Mouse (Mus musculus): ENCODE results near the gene Ethe1. TPM values are rescaled to one million over a fixed set of nuclear protein-coding genes. Genes with fewer than 3 reads are reported as not detected.

The Ethe1 gene
- polyA plus RNA-seq (2017; shearing (Covaris generic)): 10 to 100 TPM; 13.1 to 17.7 (median 17.6) TPM

DNA sequence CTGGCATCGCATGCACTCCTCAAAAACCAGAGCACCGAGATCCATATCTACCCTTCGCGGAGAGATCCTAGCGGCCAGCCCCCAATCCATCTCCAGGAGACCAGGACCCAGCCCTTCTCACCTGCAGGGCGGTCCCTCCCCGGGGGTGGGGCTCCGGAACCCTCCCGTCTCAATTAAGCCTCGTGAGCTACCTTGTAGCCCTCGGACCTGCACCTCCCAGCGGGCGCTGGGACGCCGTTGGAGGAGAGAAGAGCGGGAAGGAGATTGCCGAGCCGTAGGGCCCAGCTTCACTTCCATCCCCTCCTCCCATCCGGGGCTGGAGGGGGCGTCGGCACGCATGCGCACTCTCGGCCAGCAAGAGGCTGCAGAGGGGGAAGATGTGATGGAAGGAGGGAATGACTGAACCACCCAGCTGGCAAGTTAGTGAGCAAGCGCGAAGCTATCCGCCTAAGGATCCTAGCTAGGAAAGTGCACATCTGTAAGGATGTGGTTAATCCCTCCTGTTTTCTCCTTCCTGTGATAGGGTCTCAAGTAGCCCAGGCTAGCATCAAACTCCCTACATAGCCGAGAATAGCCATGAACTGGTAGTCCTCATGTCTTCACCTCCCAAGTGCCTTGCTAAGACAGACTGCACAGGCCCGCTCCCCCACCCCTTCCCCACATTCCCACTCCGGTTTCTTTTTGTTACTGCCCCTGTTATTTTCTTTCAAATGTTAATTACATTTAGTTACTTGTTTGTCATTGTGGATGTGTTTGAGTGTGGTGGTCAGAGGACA lies at the start of gene Ethe1, which contains the start of gene Zfp575:
Gene Ethe1 (plus strand): TSS at position 214 of the 776 bp plus-strand sequence.
Gene Zfp575 (minus strand): TSS at position 312 of the 776 bp plus-strand sequence.
- no peak for ATAC-seq

DNA sequence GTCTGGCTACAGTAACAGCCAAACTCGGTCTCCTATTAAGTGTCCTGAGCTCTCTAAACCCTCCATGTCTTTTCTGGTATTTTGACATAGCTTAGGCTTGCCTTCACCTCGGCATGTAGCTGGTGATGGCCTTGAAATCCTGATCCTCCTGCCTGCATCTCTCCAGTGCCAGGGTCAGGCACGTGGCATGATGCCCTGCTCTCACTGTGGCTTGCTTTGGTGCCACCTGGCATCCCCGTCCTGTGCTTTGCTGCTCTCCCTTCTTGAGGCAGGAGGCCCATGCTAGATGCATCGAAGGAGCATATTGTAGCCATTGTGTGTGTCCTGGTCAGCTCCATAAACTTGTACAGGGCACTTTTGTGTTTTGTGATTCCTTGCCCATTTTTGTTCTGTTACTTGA lies 49.8 kb upstream of the Ethe1 start:
- ATAC-seq: no peak

DNA sequence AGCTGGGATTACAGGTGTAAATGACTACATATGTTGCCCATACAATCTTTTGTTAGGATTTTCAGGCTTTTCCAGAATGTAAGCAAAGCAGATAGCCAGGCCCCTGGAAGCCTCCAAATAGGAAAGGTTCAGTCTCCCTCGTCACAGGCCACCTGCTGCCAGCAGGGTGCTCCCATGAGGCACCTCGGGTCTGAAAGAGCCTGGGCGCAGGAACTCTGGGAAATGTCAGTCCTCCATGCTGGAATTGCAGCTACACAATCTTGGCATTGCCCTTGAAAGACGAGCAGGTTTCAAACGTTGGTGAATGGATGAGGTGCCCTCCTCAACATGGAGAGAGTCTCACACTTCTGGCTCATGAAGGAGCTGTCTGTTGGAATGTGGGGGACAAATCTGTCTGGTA lies 49.2 kb upstream of the Ethe1 start:
- no peak for ATAC-seq

DNA sequence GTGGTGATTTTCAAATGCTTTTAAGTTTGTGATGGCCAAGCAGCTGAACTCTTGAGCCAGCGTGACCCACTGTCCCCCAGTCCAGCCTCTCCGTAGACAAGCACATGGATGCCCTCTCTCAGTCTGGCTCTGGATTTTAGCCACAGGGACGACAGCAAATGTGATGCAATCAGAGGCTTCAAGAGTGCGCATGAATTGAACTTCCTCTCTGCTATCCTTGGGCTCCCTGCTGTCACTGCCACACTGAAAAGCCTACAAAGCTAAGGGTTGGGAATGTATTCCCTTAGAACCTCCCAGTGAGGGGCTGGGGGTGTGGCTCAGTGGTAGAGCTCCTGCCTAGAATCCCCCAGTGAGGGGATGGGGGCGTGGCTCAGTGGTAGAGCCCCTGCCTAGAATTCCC lies 48.6 kb upstream of the Ethe1 start:
- ATAC-seq: no peak

DNA sequence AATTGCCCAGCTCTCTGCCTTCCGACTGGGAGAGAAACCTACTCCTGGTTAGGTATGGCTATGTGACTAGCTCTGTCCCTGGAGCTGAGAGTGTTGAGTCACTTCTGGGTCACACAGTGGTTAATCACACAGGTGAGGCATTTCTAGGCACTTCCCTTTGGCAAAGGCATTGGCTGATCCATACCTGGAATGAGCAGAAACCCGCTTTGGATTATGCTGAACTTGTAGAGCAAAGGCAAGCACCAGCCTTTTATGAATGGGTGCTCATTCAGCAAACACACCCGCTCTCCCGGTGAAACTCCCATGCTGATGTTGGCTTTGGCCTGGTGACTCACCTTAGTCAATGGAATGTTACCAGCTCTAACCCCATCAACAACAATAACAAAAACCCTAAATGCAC lies 47.7 kb upstream of the Ethe1 start:
- ATAC-seq: no peak

DNA sequence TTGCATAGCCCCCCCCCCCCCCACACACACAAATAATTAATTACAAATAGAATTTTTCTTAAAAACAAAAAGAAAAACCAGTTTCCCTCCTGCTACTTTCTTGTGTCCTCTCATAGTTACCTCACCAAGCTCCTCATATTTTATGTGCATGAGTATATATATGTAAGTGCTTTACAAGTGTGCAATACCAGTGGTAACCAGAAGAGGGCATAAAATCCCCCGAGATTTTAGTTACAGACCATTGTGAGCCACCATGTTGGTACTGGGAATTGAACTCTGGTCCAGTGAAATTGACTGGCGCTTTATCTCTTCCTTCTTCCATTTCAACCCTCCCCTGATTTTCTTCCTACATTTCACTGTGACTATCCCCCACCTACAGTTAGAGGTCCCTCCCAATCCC lies 42.8 kb upstream of the Ethe1 start:
- ATAC-seq: no peak

DNA sequence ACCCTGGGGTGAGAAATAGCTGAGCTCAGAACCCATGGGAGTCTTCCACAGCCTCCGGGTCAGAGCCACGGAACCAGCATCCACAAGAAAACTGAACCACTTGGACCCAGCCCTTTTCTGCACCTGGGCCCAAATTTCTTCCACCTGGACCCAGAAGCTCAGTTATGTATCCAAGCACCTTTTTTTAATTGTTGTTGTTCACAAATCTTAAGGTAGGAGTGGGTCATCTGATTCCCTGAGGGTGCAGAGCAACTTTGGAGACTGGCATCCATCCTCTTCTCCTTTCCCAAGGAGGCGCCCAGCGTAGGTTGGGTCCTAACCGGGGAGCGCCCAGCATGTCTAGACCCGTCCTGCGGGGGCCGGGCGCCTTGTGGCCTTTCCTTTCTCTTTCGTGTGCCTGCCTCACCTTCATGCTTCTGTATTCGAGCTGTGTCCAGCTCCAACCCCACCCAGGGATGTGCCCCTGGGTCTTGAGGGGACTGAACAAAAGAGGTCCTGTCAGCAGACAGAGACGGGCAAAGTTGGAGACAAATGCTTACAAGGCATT lies 41.2 kb upstream of the Ethe1 start, which contains the start of the genes Pinlyp and Xrcc1:
Gene Pinlyp (minus strand): TSS at position 51 of the 547 bp plus-strand sequence.
Gene Xrcc1 (plus strand): TSS at position 222 of the 547 bp plus-strand sequence.
- ATAC-seq: no peak

DNA sequence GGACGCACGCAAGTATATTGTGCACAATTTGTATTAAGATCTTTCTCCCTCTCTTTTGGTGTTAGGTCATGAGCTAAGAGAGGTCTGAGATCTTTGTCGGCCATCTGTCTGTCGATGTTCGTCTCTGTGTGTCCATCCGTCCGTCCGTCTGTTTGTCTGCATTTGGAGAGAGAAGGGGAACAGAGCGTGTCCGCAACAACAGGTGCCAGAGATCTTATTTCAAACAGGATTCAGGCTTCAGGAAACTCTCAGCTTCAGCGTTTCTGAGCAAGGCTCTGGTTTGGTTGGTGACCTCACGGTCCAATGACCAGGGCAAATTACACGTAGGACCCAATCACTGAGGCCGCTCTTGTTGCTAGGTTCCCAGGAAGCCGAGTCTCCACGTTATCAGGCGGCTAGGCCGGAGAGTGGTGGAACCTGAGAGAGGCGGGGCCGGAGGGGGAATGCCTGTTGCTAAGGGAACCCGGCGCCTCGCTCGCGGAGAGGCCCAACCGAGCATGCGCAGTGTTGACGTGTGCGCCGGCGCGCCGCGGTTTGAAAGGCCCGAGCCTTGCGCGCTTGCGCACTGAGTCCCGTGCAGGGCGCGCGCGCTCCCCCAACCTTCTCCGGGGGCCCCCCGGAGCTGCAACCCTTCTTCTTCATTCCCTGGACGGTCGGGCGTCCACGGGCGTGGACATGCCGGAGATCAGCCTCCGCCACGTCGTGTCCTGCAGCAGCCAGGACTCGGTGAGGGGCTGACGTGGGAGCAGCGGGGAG lies 40.5 kb upstream of the Ethe1 start:
- peak; percentile 100 for ATAC-seq

DNA sequence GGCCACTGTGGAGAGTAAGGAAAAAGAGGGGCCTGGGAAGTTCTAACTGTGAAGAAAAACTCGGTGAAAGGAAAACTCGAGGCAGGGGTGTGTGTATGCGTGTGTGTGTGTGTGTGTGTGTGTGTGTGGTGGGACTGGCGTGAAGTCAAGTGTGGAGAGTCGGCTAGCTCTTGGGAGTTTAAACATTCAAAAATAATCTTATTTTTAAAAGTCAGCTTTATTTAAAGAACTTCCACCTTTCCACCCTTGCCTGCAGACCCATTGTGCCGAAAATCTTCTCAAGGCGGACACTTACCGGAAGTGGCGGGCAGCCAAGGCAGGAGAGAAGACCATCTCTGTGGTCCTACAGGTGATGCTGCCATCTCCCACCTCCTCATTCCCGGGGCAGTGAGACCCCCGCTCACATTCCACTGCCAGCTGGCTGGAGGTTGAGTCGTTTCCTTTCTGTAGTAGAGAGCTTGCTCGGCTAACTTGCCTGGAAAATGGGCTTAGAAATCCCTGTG lies 39.8 kb upstream of the Ethe1 start:
- no peak for ATAC-seq

DNA sequence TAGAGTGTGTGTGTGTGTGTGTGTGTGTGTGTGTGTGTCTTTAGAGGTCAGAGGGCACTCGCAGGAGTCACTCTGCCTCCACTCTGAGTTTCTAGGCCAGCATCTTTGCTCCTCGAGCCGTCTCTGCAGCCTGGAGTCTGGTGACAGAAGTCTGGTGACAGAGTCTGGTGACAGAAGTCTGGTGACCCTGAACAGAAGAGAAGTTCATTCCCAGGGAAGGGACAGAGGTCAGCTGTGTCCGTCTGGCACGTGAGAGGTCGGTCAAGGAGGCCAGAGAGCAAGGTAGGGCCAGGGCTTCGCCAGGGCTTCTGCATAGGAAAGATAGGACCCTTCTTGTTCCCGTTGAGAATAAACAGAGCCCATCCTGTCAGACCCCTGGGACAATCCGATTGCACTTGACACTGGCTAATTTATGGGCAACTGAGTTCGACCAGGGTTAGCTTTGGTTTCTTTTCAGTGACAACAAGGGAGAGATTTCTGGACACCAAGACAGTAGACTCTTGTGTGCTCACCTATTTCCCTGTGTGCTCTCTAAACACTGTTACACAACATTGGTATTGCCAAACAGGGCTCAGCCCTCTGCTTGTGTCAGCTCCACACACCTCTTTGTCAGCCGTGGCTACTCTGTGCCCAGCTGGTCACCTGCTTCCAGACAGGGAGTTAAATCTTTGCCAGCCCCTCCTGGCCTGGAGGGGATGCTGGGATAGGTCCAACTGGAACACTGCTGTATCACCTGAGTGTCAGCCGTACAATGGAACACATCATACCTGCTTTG lies 35.2 kb upstream of the Ethe1 start:
- no peak for ATAC-seq

DNA sequence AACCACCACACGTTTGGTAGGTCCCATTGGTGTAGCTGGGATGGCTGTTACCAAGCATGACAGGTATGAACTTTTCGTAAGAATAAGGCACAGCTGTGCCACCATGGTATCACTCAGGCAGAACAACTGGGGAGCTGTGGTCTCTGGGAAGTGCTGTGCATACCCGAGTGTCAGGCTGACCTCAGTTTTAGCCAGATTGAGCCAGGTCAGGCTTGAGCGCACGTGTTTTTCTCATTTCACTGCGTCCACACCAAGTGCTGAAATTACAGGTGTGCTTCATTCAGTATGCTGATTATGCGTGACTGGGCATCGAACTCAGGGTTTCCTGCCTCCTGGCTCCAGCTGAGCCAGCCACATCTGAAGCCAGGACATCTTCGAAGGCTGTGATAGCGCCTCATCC lies 31.6 kb upstream of the Ethe1 start:
- no peak for ATAC-seq

DNA sequence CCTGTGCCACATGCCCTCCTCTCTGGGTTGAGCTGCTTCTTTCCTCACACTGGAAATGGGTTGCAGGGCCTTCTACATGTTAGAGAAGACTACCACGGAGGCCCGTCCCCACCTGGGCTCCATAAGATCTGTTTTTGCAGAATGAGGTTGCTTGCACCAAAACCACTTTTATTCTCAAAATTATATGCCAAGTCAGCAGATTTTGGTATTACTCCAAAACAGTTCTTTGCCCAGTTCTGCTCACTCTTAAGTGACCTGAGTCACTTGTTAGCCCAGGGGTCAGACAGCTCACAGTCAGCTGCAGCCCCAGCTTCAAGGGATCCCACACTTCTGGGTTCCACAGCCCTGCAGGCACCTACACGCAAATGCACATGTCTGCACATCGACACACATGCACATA lies 25.9 kb upstream of the Ethe1 start:
- no peak for ATAC-seq

DNA sequence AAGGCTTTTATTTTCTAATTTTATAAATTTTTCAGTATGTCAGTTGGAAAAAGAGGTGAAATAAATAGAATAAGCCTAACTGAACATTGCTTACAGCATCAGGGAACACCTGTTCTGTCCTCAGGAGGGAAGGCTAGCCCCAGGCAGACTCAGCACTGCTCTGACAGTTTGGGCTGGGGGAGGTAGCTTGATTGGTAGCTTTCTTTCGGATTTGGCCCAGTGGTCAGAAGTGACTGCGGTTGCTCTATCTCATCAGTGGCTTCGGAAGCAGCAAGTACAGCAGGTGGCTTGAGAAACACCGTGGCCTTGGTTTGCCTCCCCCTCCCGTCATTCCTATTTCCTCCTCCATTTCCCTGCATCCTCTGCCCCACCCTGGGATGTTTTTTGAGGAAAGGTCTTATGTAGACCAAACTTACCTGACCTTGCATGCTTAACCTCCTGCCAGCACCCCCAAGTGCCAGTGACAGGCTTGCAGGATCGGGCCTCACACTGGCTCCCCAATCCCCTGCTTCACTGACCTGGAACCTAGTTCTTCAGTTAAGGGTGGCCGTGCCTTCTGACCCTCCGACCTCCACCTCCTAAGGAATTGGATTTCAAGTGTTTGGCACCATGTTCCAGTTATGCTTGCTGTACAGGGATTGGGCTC lies 24.0 kb upstream of the Ethe1 start:
- ATAC-seq: no peak

DNA sequence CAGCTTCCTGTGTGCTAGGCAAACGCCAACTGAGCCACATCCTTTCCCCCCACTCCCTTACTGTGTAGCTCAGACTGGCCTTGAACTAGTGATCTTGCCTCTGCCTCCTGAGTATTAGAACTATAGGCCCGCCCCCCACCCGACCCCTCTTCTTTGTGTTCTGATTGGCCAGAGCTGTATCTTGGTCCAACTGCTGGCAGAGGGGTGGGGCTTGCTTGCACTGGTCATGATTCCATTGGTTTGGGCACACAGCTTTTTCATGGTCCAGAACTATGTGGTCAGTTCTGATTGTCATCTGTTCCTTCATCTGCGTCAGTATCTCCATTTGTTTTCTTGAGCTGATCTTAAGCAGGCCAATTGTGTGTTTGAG lies 23.5 kb upstream of the Ethe1 start:
- ATAC-seq: no peak

DNA sequence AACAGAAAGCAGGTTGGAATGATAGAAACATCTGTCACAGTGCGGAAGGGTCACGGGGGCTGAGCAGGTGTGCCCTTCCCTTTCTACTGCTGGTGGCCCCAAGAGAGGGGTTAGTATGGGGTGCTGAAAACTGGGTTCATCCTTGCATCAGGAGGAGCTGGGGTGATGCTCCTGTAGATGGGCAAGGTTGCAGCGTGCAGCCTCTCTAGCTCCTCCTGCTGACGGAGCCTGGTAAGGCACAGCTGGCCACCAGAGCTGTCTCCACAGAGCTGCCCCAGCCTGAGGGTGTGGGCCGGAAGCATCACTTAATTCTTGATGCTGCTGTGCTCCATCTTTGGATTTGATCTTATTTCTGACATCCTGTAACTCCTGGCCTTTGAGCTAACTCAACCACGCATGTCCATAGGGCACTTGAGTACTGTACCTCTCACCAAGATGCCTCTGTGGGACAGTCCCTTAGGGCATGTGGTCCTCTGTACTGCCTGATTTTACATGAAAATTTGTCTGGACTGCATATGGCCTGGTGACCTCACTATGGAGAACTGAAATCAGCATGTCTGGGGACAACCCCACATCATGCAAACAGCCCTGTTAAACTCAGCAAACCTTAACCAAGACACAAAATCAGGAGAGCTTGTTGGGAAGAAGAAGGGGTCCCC lies 22.6 kb upstream of the Ethe1 start:
- peak; percentile 93 for ATAC-seq

DNA sequence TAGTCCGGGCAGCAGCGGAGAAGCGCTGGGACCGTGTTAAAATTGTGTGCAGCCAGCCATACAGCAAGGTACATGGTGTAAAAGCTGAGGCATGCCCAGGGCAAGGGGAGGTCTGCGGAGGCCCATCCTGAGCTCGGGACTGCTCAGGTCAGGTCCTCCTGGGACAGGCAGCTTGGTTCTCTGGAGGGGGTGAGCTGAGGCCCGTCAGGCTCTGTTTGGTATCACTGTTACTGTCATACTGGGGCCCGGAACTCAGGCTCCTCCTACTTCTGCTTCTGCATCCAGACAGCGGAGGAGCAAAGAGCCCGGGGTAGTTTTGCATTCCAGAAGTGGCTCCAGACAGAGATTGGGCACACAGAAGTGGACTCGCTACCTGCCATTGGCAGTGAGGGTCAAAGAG lies 21.7 kb upstream of the Ethe1 start:
- ATAC-seq: no peak

DNA sequence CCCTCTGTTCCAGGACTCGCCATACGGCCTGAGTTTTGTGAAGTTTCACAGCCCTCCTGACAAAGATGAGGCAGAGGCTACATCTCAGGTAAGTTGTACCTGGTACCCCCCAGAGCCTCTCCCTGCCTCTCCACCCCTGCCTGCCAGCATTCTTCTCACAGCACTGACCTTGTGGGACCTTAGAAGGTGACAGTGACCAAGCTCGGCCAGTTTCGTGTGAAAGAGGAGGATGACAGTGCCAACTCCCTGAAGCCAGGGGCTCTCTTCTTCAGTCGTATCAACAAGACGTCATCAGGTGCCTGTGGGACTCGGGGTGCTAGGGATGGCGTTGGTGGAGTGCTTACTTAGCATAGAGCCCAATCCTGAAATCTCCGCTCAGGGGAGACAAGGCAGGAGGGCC lies 21.1 kb upstream of the Ethe1 start:
- no peak for ATAC-seq

DNA sequence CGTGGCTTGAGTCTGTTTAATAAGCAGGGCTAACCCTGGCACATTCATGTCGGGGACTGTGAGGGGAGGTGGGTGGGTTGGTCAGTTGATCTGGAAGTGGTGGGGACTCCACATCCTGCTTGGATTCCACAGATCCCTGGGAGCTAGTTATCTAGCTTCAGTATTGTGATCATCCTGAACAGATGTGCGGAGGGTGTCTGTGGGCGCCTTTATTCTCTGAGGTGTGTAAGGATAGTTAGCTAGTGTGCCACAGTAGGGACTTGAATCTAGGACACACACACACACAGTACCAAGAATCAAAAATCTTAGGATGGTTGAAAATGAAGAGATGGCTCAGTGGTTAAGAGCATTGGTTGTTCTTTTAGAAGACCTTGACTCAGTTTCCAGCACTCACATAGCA lies 18.8 kb upstream of the Ethe1 start:
- no peak for ATAC-seq

DNA sequence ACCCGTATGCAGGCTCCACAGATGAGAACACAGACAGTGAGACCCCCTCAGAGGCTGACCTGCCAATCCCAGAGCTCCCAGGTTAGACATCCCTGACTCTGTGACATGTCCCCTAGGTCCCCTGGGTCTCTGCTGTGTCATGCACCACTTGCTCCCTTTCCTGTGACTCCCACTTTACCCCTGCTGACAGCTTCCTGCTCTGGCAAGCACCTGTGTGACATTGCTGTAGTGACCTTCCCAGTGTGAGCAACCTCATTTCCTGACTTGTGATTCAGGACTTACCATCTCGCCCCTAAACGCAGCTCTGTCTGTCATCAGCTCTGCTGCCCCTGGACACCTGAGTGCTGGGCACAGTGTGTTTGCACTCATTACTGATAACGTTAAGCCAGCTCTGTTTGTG lies 16.3 kb upstream of the Ethe1 start:
- ATAC-seq: no peak

DNA sequence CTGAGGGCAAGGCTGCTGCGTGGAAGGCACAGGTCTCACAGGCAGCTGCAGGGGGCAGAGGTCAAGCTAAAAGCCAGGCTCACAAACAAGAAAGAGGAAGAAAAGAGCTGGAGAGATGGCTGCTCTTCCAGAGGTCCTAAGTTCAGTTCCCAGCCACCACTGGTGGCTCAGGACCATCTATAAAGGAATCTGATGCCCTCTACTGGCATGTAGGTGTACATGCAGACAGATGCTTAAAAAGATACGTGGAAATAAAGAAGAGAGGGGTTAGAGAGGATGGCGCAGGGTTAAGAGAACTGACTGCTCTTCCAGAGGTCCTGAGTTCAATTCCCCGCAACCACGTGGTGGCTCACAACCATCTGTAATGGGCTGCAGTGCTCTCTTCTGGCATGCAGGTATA lies 14.9 kb upstream of the Ethe1 start:
- ATAC-seq: no peak

DNA sequence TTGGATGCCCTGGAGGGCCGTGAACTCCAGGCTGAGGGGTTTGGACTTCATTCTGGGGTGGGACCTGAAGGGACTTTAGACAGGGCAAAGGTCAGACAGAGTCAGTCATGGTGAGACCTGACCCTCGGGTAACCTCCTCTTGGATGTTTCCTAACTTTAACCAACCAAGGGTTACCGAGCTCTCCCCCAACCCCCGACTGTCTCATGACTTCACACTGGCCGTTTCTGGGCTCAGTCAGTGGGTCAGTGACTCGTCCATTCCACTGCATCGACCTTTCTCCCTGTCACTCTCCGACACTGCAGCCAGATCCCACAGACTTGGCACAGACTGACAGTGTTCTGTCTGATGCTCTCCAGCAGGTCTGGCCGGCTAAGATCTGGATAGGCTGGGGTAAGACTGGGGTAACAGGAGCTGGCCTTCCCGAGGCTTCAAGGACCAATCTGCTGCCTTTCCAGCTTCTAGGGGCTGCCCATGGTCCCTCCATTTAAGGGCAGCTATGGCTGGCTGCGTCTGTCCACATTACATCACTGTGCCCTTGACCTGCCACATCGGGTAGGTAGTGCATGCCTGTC lies 13.0 kb upstream of the Ethe1 start:
- no peak for ATAC-seq

All from inflammation-experienced regulatory T-cells, adult 6 months (primary cell).